Mouse (Mus musculus): Measurements from ENCODE around the gene Hfe.

DNA sequence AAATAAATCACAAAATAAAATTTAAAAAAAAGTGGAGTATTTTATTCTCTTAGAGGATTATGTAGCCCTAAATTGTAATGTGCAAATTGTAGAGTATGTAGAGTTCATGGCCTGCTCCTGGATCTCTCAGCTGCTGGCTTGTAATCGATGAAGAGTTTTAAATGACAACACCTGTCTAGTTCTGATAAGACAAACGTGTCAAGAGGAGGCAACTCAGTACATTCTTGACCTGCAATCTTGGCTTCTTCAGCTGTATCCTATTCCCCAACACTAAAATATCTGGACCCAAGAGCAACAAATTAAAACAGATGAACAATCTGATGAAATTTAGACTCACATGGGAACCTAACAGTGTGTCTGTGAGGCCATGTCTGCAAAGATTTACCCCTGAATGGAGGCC lies 21.2 kb downstream of the Hfe start:
- TF ChIP-seq CTCF (IDR thresholded peaks at IDR 0.05; ENCODE audit: borderline replicate concordance, control insufficient read depth, extremely low read depth, insufficient read depth, low read length, poor library complexity) (no peak), POLR2A (IDR thresholded peaks at IDR 0.05; ENCODE audit: control insufficient read depth, extremely low read depth, insufficient read depth, low read length, poor library complexity) (no peak)

Data from thymus, adult 2 months (tissue).